Mouse (Mus musculus): ENCODE results near the gene Ccdc113. TPM values are rescaled to one million over a fixed set of nuclear protein-coding genes. Genes with fewer than 3 reads are reported as not detected.
"Not testable (repeated sequence)": the region's sequence is repeated elsewhere in the genome, so short reads cannot be mapped to it uniquely, and the experiment has no call there.

Gene Ccdc113
- polyA plus RNA-seq, 1 experiment: 0.96 TPM

GRCm38 (mm10) chr8:95602168-95602567, 68.3 kb downstream of the Ccdc113 start:
- DNase-seq (ENCODE audit: low spot score): no peak

DNA sequence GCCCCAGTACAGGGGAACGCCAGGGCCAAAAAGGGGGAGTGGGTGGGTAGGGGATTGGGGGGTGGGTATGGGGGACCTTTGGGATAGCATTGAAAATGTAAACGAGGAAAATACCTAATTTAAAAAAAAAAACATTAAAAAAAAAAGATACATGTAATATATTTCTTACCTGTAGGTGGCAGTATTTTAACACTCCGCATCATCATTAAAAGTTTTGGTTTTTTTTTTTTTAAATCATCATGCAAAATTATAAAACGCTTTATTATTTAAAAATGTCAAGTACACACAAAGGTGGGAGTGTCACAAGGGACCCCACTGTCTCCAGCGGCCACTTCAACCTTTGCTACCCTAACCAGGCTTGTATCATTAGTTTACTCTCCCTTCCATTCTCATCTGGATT, 72.6 kb downstream of the Ccdc113 start:
- not testable (repeated sequence) for DNase-seq (ENCODE audit: low spot score)

GRCm38 (mm10) chr8:95607210-95607609, 73.3 kb downstream of the Ccdc113 start:
- DNase-seq (ENCODE audit: low spot score): no peak

Other genes with a start within 250 kb of the Ccdc113 start
- gene Cngb1, start 227.5 kb upstream of the Ccdc113 start, polyA plus RNA-seq (2012; rRNA removed): 1.5 and 2.9 TPM in 2 replicates
- gene Tepp, start 223.5 kb upstream of the Ccdc113 start, polyA plus RNA-seq (2012; rRNA removed): 1.7 and 3.3 TPM in 2 replicates
- gene Zfp319, start 202.1 kb upstream of the Ccdc113 start, polyA plus RNA-seq (2012; rRNA removed): 6.8 and 7.9 TPM in 2 replicates
- gene Usb1, start 201.8 kb upstream of the Ccdc113 start, polyA plus RNA-seq (2012; rRNA removed): 34.5 and 43.1 TPM in 2 replicates
- 17.1 and 27.3 TPM in 2 replicates for gene Mmp15, start 181.8 kb upstream of the Ccdc113 start, polyA plus RNA-seq (2012; rRNA removed)
- gene Cfap20, start 99.2 kb upstream of the Ccdc113 start, polyA plus RNA-seq (2012; rRNA removed): 62.3 and 86.8 TPM in 2 replicates
- 38.6 and 44.3 TPM in 2 replicates for gene Csnk2a2, start 44.0 kb upstream of the Ccdc113 start, polyA plus RNA-seq (2012; rRNA removed)
- gene Prss54, start 42.3 kb downstream of the Ccdc113 start, polyA plus RNA-seq (2012; rRNA removed): not detected in 2 replicates
- 3.8 and 4.8 TPM in 2 replicates for gene Gins3, start 99.4 kb downstream of the Ccdc113 start, polyA plus RNA-seq (2012; rRNA removed)
- 55.5 and 62.5 TPM in 2 replicates for gene Ndrg4, start 142.9 kb downstream of the Ccdc113 start, polyA plus RNA-seq (2012; rRNA removed)
- 30.1 and 31.3 TPM in 2 replicates for gene Setd6, start 181.8 kb downstream of the Ccdc113 start, polyA plus RNA-seq (2012; rRNA removed)